Mouse (Mus musculus) liver, embryonic 16.5 days (tissue): ENCODE measurements at regions not wholly inside any gene's neighbourhood (a gene's known extent, or its start where the extent isn't known, plus 50 kb on each side); places are given as distances from the start of the nearest gene placed in this dataset. TPM values are rescaled to one million over a fixed set of nuclear protein-coding genes. Genes with fewer than 3 reads are reported as not detected.

Experiments used
- microRNA-seq: library from miRNA; unstranded; fragments of <30 nt; microRNA quantifications from one replicate; pipeline ENCODE4, GENCODE M21; 2016

Small RNA genes lying in the stretch of these regions (microRNA-seq; reads per million reads assigned to microRNA genes)
- gene Gm27722 (not detected), gene Mir6388 (not detected)
